Mouse (Mus musculus) MEL (cell line): Measurements from ENCODE around the gene Lipt1.

Experiments
- CHD1 ChIP-seq: IDR thresholded peaks from 2 replicates; pipeline ENCODE4 v1.6.1; 2012; ENCODE audit warnings: low read depth, mild to moderate bottlenecking, inconsistent platforms, low read length, improper control_type of control experiment
- CTCF ChIP-seq, 3 experiments: IDR thresholded peaks in 2 of 3; conservative IDR thresholded peaks in 1 of 3; 2 replicates each; pipeline ENCODE4 v1.5.1; 2011 to 2012; ENCODE audit warnings: low read length in 3 of 3, low read depth in 2 of 3, mild to moderate bottlenecking in 2 of 3, improper control_type of control experiment in 1 of 3, inconsistent platforms in 1 of 3, mixed read lengths in 1 of 3, moderate library complexity in 1 of 3; ENCODE audit not compliant: control insufficient read depth in 1 of 3, insufficient read depth in 1 of 3, poor library complexity in 1 of 3, severe bottlenecking in 1 of 3
- ELF1 ChIP-seq: IDR thresholded peaks from 2 replicates; pipeline ENCODE4 v1.6.1; 2014; ENCODE audit warnings: low read depth, mild to moderate bottlenecking, inconsistent platforms, low read length, improper control_type of control experiment, moderate library complexity
- EP300 ChIP-seq, 2 experiments: IDR thresholded peaks; 2 replicates each; pipeline ENCODE4 v1.6.1; 2011; ENCODE audit warnings: improper control_type of control experiment in 2 of 2, low read length in 2 of 2, low read depth in 1 of 2, mild to moderate bottlenecking in 1 of 2
- GABPA ChIP-seq: IDR thresholded peaks from 2 replicates; pipeline ENCODE4 v1.6.1; 2012; ENCODE audit warnings: low read depth, mild to moderate bottlenecking, inconsistent platforms, low read length, improper control_type of control experiment, moderate library complexity
- HCFC1 ChIP-seq: IDR thresholded peaks from 2 replicates; pipeline ENCODE4 v1.6.1; 2012; ENCODE audit warnings: low read depth, mild to moderate bottlenecking, inconsistent platforms, low read length, improper control_type of control experiment, moderate library complexity
- MAZ ChIP-seq: IDR thresholded peaks from 2 replicates; pipeline ENCODE4 v1.6.1; 2012; ENCODE audit warnings: low read depth, mild to moderate bottlenecking, inconsistent platforms, low read length, improper control_type of control experiment
- MXI1 ChIP-seq: IDR thresholded peaks from 2 replicates; pipeline ENCODE4 v1.6.1; 2011; ENCODE audit warnings: mild to moderate bottlenecking, low read depth, low read length, improper control_type of control experiment
- MYC ChIP-seq: IDR thresholded peaks from 2 replicates; pipeline ENCODE4 v1.6.1; 2011; ENCODE audit warnings: low read depth, mild to moderate bottlenecking, low read length, improper control_type of control experiment, moderate library complexity
- POLR2A ChIP-seq, 2 experiments: IDR thresholded peaks; 2 replicates each; pipeline ENCODE4 v1.6.1; 2011 to 2012; ENCODE audit warnings: low read length in 2 of 2, mild to moderate bottlenecking in 2 of 2, control low read depth in 1 of 2, improper control_type of control experiment in 1 of 2, low read depth in 1 of 2, moderate library complexity in 1 of 2; ENCODE audit not compliant: control insufficient read depth in 1 of 2, insufficient read depth in 1 of 2, poor library complexity in 1 of 2
- TAL1 ChIP-seq: IDR thresholded peaks from 2 replicates; pipeline ENCODE4 v1.6.1; 2012; ENCODE audit warnings: mild to moderate bottlenecking, inconsistent platforms, low read length, moderate library complexity, mixed read lengths
- TCF12 ChIP-seq: IDR thresholded peaks from 2 replicates; pipeline ENCODE4 v1.6.1; 2014; ENCODE audit warnings: low read depth, mild to moderate bottlenecking, inconsistent platforms, low read length, improper control_type of control experiment, moderate library complexity
- UBTF ChIP-seq: IDR thresholded peaks from 2 replicates; pipeline ENCODE4 v1.6.1; 2012; ENCODE audit warnings: low read depth, mild to moderate bottlenecking, inconsistent platforms, low read length, improper control_type of control experiment, moderate library complexity, borderline replicate concordance; ENCODE audit not compliant: insufficient read depth

GRCm38 (mm10) chr1:37831681-37832080 lies 39.9 kb upstream of the Lipt1 start:
- no peak for TF ChIP-seq POLR2A (IDR thresholded peaks at IDR 0.05; ENCODE audit: control insufficient read depth in 1 of 2, insufficient read depth in 1 of 2, low read depth in 1 of 2, low read length in 2 of 2, poor library complexity in 1 of 2)
- TF ChIP-seq CTCF (IDR thresholded peaks at IDR 0.05 in 2 of 3, conservative IDR thresholded peaks at IDR 0.05 in 1 of 3; ENCODE audit: control insufficient read depth in 1 of 3, insufficient read depth in 1 of 3, low read depth in 2 of 3, low read length in 3 of 3, poor library complexity in 1 of 3, severe bottlenecking in 1 of 3) = no peak
- no peak for TF ChIP-seq MXI1
- no peak for TF ChIP-seq GABPA
- no peak for TF ChIP-seq EP300 (IDR thresholded peaks at IDR 0.05; ENCODE audit: low read depth in 1 of 2, low read length in 2 of 2)
- TF ChIP-seq UBTF = no peak
- TF ChIP-seq TAL1 = no peak
- TF ChIP-seq CHD1 = no peak
- no peak for TF ChIP-seq MAZ
- no peak for TF ChIP-seq MYC
- no peak for TF ChIP-seq HCFC1
- no peak for TF ChIP-seq ELF1
- TF ChIP-seq TCF12 = no peak
